Mouse (Mus musculus): ENCODE measurements around the gene 9130204L05Rik.

The 9130204L05Rik gene

GRCm38 (mm10) chr3:91090703-91091102 lies at the start of gene 9130204L05Rik:
9130204L05Rik (minus strand) TSS chr3:91090803.
- no peak for DNase-seq

DNA sequence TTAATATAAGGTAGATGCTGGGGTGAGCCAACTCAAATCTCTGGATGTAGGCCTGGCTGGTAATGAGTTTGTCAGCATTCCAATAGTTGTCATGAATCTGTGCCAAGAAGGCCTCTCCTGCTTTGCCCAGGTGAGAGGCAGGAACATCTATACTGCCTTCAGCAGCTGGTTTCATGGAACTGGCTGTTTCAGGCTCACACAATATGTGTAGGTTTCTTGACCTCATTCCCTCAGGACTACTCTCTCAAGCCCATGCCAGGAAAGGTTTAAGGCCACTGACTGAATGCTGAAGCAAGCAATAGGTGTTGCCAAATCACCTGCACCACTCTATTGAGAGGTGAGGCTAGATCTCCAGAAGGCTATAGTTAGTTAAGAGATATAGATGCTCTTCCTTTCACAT lies 18.1 kb upstream of the 9130204L05Rik start:
- no peak for DNase-seq

DNA sequence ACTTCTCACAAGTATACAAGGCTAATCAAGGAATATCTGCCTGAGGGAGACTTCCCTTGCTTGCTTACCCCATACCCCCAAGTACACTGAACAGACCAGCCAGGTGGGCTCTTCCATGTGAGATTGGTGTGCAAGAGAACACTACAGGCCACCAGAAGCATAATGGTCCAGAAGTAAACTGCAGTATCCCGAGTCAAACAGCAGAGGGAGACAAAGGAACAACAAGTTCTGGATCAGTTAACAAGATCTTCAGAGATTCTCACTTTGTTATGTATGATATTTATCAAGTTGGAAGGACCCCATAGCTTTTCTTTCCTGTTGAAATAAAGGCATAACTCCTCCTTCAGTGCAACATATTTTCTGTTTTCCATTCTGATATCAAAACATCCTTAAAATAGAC lies 31.4 kb downstream of the 9130204L05Rik start:
- DNase-seq, result no peak

DNA sequence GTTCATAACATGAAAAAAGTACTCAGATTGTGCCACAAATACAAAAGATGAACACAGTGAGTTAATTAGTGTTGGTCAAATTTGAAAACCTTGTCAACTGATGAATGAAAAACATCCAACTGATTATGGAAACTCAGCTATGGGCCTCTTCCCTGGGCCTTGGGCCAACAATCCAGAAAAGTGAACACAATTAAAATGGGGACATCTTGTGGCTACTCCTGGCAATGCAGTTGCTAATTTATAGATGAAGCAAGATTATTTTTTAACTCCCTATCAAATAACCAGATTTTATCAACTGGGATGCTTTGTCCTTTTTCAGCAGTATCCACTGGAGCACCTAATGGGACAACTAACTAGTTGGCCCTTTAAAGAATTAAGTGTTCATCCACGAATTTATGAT lies 37.9 kb downstream of the 9130204L05Rik start:
- DNase-seq, result no peak
